Mouse (Mus musculus): ENCODE results near the gene Rassf2. TPM values are rescaled to one million over a fixed set of nuclear protein-coding genes. Genes with fewer than 3 reads are reported as not detected.

The Rassf2 gene
- polyA plus RNA-seq, 1 experiment: 35.7 TPM

DNA sequence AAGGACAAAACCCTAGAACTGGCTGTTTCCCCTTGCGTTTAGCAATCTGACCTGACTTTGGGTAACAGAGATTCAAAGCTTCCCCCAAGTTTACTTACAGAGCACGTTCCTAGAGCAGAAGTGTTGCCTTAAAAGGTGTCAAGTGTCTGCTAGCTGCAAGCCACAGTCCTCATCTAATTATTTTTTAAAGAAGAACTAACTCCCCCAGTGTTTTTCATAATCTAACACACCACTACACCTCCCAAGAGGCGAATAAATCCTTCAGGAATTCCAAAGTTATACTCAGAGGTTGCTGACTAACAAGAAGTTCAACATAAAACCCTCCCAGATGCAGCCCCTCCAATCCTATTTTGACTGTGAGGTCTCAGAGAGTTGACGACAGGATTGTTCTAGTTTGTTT lies 21.9 kb downstream of the Rassf2 start:
- WGBS: 44% methylated on average over 4 of the region's 4 CpGs
- H3K4me1 ChIP-seq (ENCODE audit: control insufficient read depth, insufficient read depth, low read length): peaks cover 6% of the 10 kb centered on the region
- H3K4me3 ChIP-seq (replicated peaks; ENCODE audit: control insufficient read depth, low read depth, low read length): no peak overlapping the region
- TF ChIP-seq POLR2A (IDR thresholded peaks at IDR 0.05; ENCODE audit: borderline replicate concordance, control insufficient read depth, low read depth, low read length) (no peak), CTCF (IDR thresholded peaks at IDR 0.05; ENCODE audit: control insufficient read depth, insufficient read depth, low read length) (no peak)
- H3K27ac ChIP-seq (ENCODE audit: control insufficient read depth, insufficient read depth, low read depth, low read length, poor library complexity): no peak overlapping the region

DNA sequence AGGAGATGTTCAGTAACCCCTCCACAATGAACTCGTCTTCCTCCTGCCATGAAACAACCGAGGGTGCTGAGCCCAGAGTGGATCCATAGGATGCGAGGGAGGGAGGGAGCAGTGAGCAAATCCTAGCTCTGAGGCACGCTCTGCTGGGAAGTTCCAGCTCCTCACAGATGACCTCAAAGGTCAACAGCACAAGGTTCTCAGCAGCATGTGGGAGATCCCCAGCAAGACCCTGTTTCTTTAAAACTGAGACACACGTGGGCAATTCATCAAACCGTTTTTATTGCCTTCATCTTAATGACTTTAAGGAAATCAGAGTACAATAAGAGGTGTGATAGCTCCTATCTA lies 22.6 kb downstream of the Rassf2 start:
- no peak overlapping the region for H3K27ac ChIP-seq (ENCODE audit: control insufficient read depth, insufficient read depth, low read depth, low read length, poor library complexity)
- no peak for TF ChIP-seq POLR2A (IDR thresholded peaks at IDR 0.05; ENCODE audit: borderline replicate concordance, control insufficient read depth, low read depth, low read length)
- TF ChIP-seq CTCF (IDR thresholded peaks at IDR 0.05; ENCODE audit: control insufficient read depth, insufficient read depth, low read length): no peak
- whole genome bisulfite sequencing: 74% methylated on average over 6 of the region's 6 CpGs
- no peak overlapping the region for H3K4me3 ChIP-seq (replicated peaks; ENCODE audit: control insufficient read depth, low read depth, low read length)
- peaks cover 6% of the 10 kb centered on the region for H3K4me1 ChIP-seq (ENCODE audit: control insufficient read depth, insufficient read depth, low read length)

DNA sequence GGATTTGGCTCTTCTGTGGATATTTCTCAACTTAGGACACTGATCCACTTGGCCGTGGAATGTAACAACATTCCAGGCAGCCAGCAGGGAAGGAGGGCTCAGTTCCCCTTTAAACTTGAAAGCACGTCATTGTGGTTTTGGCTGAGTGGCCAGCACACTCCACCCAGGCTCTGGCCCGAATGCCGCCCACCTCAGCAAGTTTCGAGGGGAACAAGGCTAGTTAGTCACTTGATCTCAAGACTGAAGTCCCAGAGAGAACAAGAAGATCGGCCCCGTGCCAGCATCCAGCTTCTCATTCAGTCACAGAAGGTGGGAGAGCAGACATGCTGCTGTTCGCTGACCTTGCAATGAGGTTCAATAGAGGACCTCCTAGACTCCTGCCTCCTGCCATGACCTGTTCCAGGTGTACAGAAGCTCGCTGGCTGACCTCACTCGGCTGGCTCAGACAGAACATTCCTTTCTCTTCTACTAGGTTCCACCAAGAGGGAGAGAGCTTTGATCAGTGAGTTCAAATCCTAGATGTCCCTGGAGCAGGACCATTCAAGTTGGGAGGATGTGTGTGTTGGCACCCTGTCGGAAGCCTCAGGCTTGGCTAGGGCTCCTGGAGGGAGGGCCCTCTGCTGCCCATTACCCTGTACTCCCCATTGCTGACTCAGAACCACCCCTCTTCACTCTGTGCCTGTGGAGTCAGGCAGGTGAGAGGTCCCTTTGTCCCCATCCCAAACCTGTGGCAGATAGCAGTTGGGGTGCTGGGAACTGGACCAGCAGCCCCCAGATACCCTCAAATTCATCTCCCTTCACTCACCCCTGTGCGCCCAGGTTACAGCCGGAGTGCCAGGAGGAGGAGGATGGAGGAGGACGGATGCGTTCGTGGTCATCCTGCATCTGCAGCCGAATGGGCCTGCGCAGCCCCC lies 23.2 kb downstream of the Rassf2 start:
- Histone ChIP-seq H3K4me1 (ENCODE audit: control insufficient read depth, insufficient read depth, low read length) (peaks cover 6% of the 10 kb centered on the region), H3K27ac (ENCODE audit: control insufficient read depth, insufficient read depth, low read depth, low read length, poor library complexity) (peak overlapping the region; percentile 22; the same call in 1 of the 2 replicates), H3K4me3 (replicated peaks; ENCODE audit: control insufficient read depth, low read depth, low read length) (no peak overlapping the region)
- TF ChIP-seq CTCF (IDR thresholded peaks at IDR 0.05; ENCODE audit: control insufficient read depth, insufficient read depth, low read length): no peak
- TF ChIP-seq POLR2A (IDR thresholded peaks at IDR 0.05; ENCODE audit: borderline replicate concordance, control insufficient read depth, low read depth, low read length): no peak
- WGBS: 55% methylated on average over 18 of the region's 18 CpGs

DNA sequence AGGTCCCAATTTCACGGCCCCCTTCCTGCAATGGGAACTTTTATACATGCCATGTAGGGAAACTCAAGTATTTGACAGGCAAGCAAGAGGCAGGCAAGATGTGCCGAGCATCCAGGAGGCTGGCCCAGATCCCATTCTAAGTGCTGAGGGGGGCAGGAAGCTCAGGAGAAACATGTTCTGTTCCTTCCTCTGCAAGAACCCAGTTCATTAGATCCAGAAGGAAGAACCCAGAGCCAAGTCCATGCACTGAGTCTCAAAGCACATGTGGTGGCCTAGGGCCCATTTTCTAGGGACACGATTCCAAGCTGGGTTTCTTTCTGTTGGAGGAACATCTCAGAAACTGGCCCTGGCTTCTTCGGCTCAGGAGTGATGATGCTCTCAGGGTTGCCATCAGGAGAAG lies 24.6 kb downstream of the Rassf2 start:
- no peak for TF ChIP-seq POLR2A (IDR thresholded peaks at IDR 0.05; ENCODE audit: borderline replicate concordance, control insufficient read depth, low read depth, low read length)
- TF ChIP-seq CTCF (IDR thresholded peaks at IDR 0.05; ENCODE audit: control insufficient read depth, insufficient read depth, low read length): no peak
- no peak overlapping the region for H3K4me3 ChIP-seq (replicated peaks; ENCODE audit: control insufficient read depth, low read depth, low read length)
- H3K4me1 ChIP-seq (ENCODE audit: control insufficient read depth, insufficient read depth, low read length): peaks cover 6% of the 10 kb centered on the region
- H3K27ac ChIP-seq (ENCODE audit: control insufficient read depth, insufficient read depth, low read depth, low read length, poor library complexity): no peak overlapping the region
- WGBS: 81% methylated on average over 4 of the region's 4 CpGs

DNA sequence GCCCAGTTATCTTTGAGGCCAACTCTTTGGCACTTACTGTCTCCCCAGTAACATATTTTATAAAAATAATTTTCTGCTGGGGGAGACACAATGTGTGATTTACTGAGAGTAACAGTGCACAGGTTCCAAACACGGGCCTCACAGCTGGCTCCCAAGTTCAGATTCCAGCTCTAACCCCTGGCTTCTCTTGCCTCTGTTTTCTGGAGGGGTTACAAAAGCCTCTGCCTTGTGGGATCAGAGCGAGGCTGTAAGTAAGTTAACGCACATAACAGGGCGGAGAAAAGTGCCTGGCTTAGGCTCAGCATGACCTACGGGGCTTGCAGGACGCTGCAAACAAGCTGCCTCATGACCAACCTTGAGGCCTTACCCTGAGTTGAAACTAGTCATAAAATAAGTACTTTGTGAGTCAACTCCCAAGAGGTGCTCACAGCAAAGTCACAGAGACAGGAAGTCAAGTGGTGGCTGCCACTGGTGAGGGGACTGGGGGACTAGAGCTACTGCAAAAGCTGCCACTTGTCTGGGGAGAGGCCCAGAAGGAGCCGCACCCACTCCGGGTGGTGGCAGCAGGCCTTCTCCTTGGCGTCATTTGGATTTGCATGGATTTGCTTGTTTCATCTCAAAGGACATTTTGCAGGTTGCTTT lies 25.4 kb downstream of the Rassf2 start:
- WGBS: 86% methylated on average over 9 of the region's 9 CpGs
- TF ChIP-seq CTCF (IDR thresholded peaks at IDR 0.05; ENCODE audit: control insufficient read depth, insufficient read depth, low read length): no peak
- TF ChIP-seq POLR2A (IDR thresholded peaks at IDR 0.05; ENCODE audit: borderline replicate concordance, control insufficient read depth, low read depth, low read length): no peak

DNA sequence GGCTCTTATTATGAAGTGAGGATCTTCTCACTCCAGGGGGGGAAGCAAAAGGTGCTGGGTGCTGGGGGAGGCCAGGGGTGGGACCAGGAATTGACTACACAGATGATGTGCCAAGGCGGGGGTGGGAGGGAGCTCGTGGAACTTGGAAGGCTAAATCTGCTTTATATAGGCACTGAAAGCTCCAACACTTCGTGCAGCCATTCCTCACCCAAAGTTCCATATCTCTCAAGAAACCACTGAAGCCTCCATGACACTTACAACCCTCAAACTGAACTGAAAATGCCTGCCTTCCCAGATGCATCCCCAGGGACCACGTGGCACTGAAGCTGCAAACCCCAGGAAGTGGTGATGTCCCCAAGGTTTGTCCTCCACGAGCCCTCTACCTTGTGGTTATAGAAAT lies 26.1 kb downstream of the Rassf2 start:
- no peak overlapping the region for H3K27ac ChIP-seq (ENCODE audit: control insufficient read depth, insufficient read depth, low read depth, low read length, poor library complexity)
- H3K4me3 ChIP-seq (replicated peaks; ENCODE audit: control insufficient read depth, low read depth, low read length): no peak overlapping the region
- H3K4me1 ChIP-seq (ENCODE audit: control insufficient read depth, insufficient read depth, low read length): peaks cover 6% of the 10 kb centered on the region
- TF ChIP-seq POLR2A (IDR thresholded peaks at IDR 0.05; ENCODE audit: borderline replicate concordance, control insufficient read depth, low read depth, low read length) (no peak), CTCF (IDR thresholded peaks at IDR 0.05; ENCODE audit: control insufficient read depth, insufficient read depth, low read length) (no peak)
- 56% methylated on average over 5 of the region's 5 CpGs for WGBS

More for the DNA sequence above, 25.4 kb downstream of the Rassf2 start:
- Histone ChIP-seq H3K4me3 (replicated peaks; ENCODE audit: control insufficient read depth, low read depth, low read length) (no peak overlapping the region), H3K4me1 (ENCODE audit: control insufficient read depth, insufficient read depth, low read length) (peaks cover 6% of the 10 kb centered on the region), H3K27ac (ENCODE audit: control insufficient read depth, insufficient read depth, low read depth, low read length, poor library complexity) (peak overlapping the region; percentile 17; the same call in 1 of the 2 replicates)

DNA sequence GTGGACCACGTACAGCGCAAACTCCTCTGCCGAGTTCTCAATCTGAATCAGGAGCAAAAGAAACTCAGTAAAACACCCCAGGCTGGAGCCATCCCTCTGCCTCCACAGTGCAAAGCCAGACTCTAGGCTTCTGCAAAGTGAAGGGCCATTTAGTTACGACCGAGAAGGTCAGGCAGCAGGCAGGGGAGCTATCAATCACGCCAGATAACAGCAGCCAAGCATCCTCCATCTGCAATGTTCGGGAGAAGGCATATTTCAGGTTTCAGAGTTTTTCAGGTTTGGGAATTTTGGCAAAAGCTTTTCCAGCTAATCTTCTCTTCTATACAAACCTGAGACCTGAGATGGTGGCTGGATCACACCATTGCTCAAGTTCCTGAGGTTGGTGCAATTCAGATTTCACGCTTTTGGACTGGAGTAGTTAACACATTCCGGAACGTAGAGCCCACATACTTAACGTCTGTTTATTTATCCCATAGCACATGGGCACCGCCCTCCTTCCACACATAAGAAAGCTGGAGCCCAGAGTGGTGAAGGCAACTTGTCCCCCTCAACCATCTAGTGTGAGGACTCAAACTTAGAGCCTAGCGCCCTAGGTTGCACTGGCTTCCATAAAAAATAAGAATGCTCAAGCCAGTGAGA lies 28.2 kb downstream of the Rassf2 start:
- 67% methylated on average over 13 of the region's 13 CpGs for WGBS

DNA sequence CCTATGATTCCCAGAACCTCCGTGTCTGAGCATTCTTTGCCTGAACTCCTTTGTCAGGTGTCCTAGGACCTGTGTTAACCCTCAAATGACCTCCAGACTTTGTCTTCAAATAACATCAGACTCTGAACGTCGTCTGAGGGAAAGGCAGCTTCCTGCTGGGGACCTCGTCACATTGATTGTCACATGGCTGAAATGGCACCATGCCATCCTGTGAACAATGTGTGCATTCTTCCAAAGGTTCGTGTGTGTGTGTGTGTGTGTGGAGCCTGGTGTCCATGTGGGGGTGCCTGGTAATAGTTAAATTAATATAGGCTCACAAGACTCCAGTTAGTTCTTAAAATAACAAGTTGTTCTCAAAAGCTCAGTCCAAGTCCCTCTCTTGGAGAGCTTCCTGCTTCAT lies 32.7 kb downstream of the Rassf2 start:
- Histone ChIP-seq H3K27ac (ENCODE audit: control insufficient read depth, insufficient read depth, low read depth, low read length, poor library complexity) (no peak overlapping the region), H3K4me1 (ENCODE audit: control insufficient read depth, insufficient read depth, low read length) (peaks cover 4% of the 10 kb centered on the region; the same call in 1 of the 2 replicates), H3K4me3 (replicated peaks; ENCODE audit: control insufficient read depth, low read depth, low read length) (no peak overlapping the region)
- TF ChIP-seq CTCF (IDR thresholded peaks at IDR 0.05; ENCODE audit: control insufficient read depth, insufficient read depth, low read length) (no peak), POLR2A (IDR thresholded peaks at IDR 0.05; ENCODE audit: borderline replicate concordance, control insufficient read depth, low read depth, low read length) (no peak)
- 33% methylated on average over 5 of the region's 5 CpGs for WGBS

More for the DNA sequence above, 28.2 kb downstream of the Rassf2 start:
- no peak overlapping the region for H3K27ac ChIP-seq (ENCODE audit: control insufficient read depth, insufficient read depth, low read depth, low read length, poor library complexity)
- TF ChIP-seq POLR2A (IDR thresholded peaks at IDR 0.05; ENCODE audit: borderline replicate concordance, control insufficient read depth, low read depth, low read length) (no peak), CTCF (IDR thresholded peaks at IDR 0.05; ENCODE audit: control insufficient read depth, insufficient read depth, low read length) (no peak)
- H3K4me3 ChIP-seq (replicated peaks; ENCODE audit: control insufficient read depth, low read depth, low read length): no peak overlapping the region
- peaks cover 5% of the 10 kb centered on the region for H3K4me1 ChIP-seq (ENCODE audit: control insufficient read depth, insufficient read depth, low read length)

All from bone marrow, adult 2 months (tissue).